Mouse (Mus musculus) cortical plate, adult 2 months (tissue): Measurements from ENCODE around the gene Litaf.

Experiments
- CTCF ChIP-seq: fragments of 200-500 bp; IDR thresholded peaks from 2 replicates; pipeline ENCODE4 v1.5.1; 2011; ENCODE audit warnings: mild to moderate bottlenecking, control low read depth, low read length; ENCODE audit not compliant: insufficient read depth; ENCODE audit errors: extremely low read depth
- POLR2A ChIP-seq: fragments of 200-500 bp; IDR thresholded peaks from 2 replicates; pipeline ENCODE4 v1.6.1; 2011; ENCODE audit warnings: mild to moderate bottlenecking, low read length, control low read depth; ENCODE audit not compliant: insufficient read depth; ENCODE audit errors: extremely low read depth

- TF ChIP-seq CTCF (no peak), POLR2A (no peak)
These were observed 98.2 kb downstream of the Litaf start for GRCm38 (mm10) chr16:10967756-10968155.
